Mouse (Mus musculus) forebrain, embryonic 15.5 days (tissue): ENCODE measurements around the gene 1700010I14Rik. TPM values are rescaled to one million over a fixed set of nuclear protein-coding genes. Genes with fewer than 3 reads are reported as not detected.

Experiments used
- ATAC-seq: fragments of 200-750 bp; cut with Nextera tagmentation; replicated peaks from 2 replicates; pipeline ENCODE4 v1.8.0; 2017; ENCODE audit warnings: mild to moderate bottlenecking, moderate TSS enrichment, moderate library complexity
- H3K27ac ChIP-seq: fragments of 300-500 bp; sonication (generic); replicated peaks from 2 replicates; pipeline ENCODE4 v1.5.1; 2015; ENCODE audit warnings: mild to moderate bottlenecking, inconsistent platforms
- H3K27me3 ChIP-seq: fragments of 300-500 bp; sonication (generic); 2 replicates; pipeline ENCODE4 v1.6.1; 2015; ENCODE audit warnings: inconsistent platforms
- H3K36me3 ChIP-seq: fragments of 300-500 bp; sonication (generic); 2 replicates; pipeline ENCODE4 v1.6.1; 2015; ENCODE audit warnings: mild to moderate bottlenecking, inconsistent platforms
- H3K4me1 ChIP-seq: fragments of 300-500 bp; sonication (generic); 2 replicates; pipeline ENCODE4 v1.6.1; 2015; ENCODE audit warnings: inconsistent platforms
- H3K4me2 ChIP-seq: fragments of 300-500 bp; sonication (generic); replicated peaks from 2 replicates; pipeline ENCODE4 v1.6.1; 2015; ENCODE audit warnings: mild to moderate bottlenecking, inconsistent platforms
- H3K4me3 ChIP-seq: fragments of 300-500 bp; sonication (generic); 2 replicates; pipeline ENCODE4 v1.5.1; 2015; ENCODE audit warnings: mild to moderate bottlenecking, inconsistent platforms
- H3K9ac ChIP-seq: fragments of 300-500 bp; sonication (generic); replicated peaks from 2 replicates; pipeline ENCODE4 v1.6.1; 2015; ENCODE audit warnings: mild to moderate bottlenecking, inconsistent platforms
- H3K9me3 ChIP-seq: fragments of 300-500 bp; sonication (generic); 2 replicates; pipeline ENCODE4 v1.6.1; 2016; ENCODE audit warnings: inconsistent platforms
- WGBS: fragments of 180-500 bp; shearing (Covaris S2); methylation state at CpG from one replicate; pipeline ENCODE4 v1.1.7; 2015; ENCODE audit warnings: mixed read lengths; 5-methylcytosine and 5-hydroxymethylcytosine counted together
- polyA plus RNA-seq: library from polyadenylated mRNA; unstranded; fragments of >200 nt; fragmentation: Nextera tagmentation; extraction: Ambion mirVana; gene quantifications from 2 replicates; pipeline ENCODE4 v1.2.1, GENCODE M21; 2015

The 1700010I14Rik gene
- polyA plus RNA-seq, 1 experiment from 2014 or later = 1.5 TPM

- peak; percentile 90 for ATAC-seq
- 11% methylated on average over 24 of the region's 24 CpGs for WGBS
- H3K36me3 ChIP-seq = no peaks in the 10 kb centered on the region
These were observed 43.4 kb downstream of the 1700010I14Rik start for GRCm38 (mm10) chr17:9031241-9032141.

GRCm38 (mm10) chr17:9032362-9033044, 44.4 kb downstream of the 1700010I14Rik start:
- Histone ChIP-seq H3K4me3 (peak overlapping the region; percentile 18; the same call in 1 of the 2 replicates), H3K4me1 (peaks cover 16% of the 10 kb centered on the region), H3K27ac (peak overlapping the region; percentile 69), H3K4me2 (peak overlapping the region; percentile 38), H3K36me3 (no peaks in the 10 kb centered on the region), H3K9ac (no peak overlapping the region), H3K27me3 (no peaks in the 10 kb centered on the region), H3K9me3 (no peaks in the 10 kb centered on the region)
- 37% methylated on average over 6 of the region's 6 CpGs for WGBS
- ATAC-seq = peak; percentile 72

More at GRCm38 (mm10) chr17:9031241-9032141, 43.4 kb downstream of the 1700010I14Rik start:
- Histone ChIP-seq H3K9ac (peak overlapping the region; percentile 40; the same call in 1 of the 2 replicates), H3K4me2 (peak overlapping the region; percentile 38), H3K27ac (peak overlapping the region; percentile 80), H3K4me1 (peaks cover 23% of the 10 kb centered on the region), H3K9me3 (no peaks in the 10 kb centered on the region), H3K27me3 (no peaks in the 10 kb centered on the region), H3K4me3 (peak overlapping the region; percentile 18)

GRCm38 (mm10) chr17:9033511-9033910, 45.4 kb downstream of the 1700010I14Rik start:
- Histone ChIP-seq H3K4me3 (no peak overlapping the region), H3K36me3 (no peaks in the 10 kb centered on the region), H3K4me2 (no peak overlapping the region), H3K9ac (no peak overlapping the region), H3K27me3 (no peaks in the 10 kb centered on the region), H3K9me3 (no peaks in the 10 kb centered on the region), H3K27ac (no peak overlapping the region), H3K4me1 (peaks cover 16% of the 10 kb centered on the region)
- WGBS = 68% methylated on average over 5 of the region's 5 CpGs
- no peak for ATAC-seq

GRCm38 (mm10) chr17:9035561-9036348, 47.6 kb downstream of the 1700010I14Rik start:
- Histone ChIP-seq H3K27ac (no peak overlapping the region), H3K4me3 (no peak overlapping the region), H3K9me3 (no peaks in the 10 kb centered on the region), H3K27me3 (no peaks in the 10 kb centered on the region), H3K4me2 (no peak overlapping the region), H3K4me1 (peaks cover 16% of the 10 kb centered on the region), H3K9ac (no peak overlapping the region), H3K36me3 (no peaks in the 10 kb centered on the region)
- no peak for ATAC-seq
- WGBS = 54% methylated on average over 8 of the region's 8 CpGs

- Histone ChIP-seq H3K36me3 (no peaks in the 10 kb centered on the region), H3K9ac (no peak overlapping the region), H3K4me1 (no peaks in the 10 kb centered on the region), H3K4me3 (no peak overlapping the region), H3K27ac (no peak overlapping the region), H3K9me3 (no peaks in the 10 kb centered on the region), H3K27me3 (no peaks in the 10 kb centered on the region), H3K4me2 (no peak overlapping the region)
- ATAC-seq = no peak
- 49% methylated on average over 2 of the region's 2 CpGs for WGBS
These were observed 54.6 kb downstream of the 1700010I14Rik start for GRCm38 (mm10) chr17:9042723-9043122.

- Histone ChIP-seq H3K4me1 (no peaks in the 10 kb centered on the region), H3K27me3 (no peaks in the 10 kb centered on the region), H3K9me3 (no peaks in the 10 kb centered on the region), H3K4me2 (no peak overlapping the region), H3K36me3 (no peaks in the 10 kb centered on the region), H3K27ac (no peak overlapping the region), H3K9ac (no peak overlapping the region), H3K4me3 (no peak overlapping the region)
- WGBS = 34% methylated on average over 13 of the region's 13 CpGs
- no peak for ATAC-seq
These were observed 64.4 kb downstream of the 1700010I14Rik start for GRCm38 (mm10) chr17:9052441-9052980.

- no peaks in the 10 kb centered on the region for H3K4me1 ChIP-seq
- H3K36me3 ChIP-seq = no peaks in the 10 kb centered on the region
- no peak overlapping the region for H3K9ac ChIP-seq
- no peak overlapping the region for H3K4me2 ChIP-seq
- no peak overlapping the region for H3K27ac ChIP-seq
- ATAC-seq = no peak
- H3K27me3 ChIP-seq = no peaks in the 10 kb centered on the region
- no peak overlapping the region for H3K4me3 ChIP-seq
- WGBS = 83% methylated on average over 8 of the region's 8 CpGs
- no peaks in the 10 kb centered on the region for H3K9me3 ChIP-seq
These were observed 71.3 kb downstream of the 1700010I14Rik start for GRCm38 (mm10) chr17:9059360-9059932.
